Mouse (Mus musculus): ENCODE measurements around the gene Pgs1. TPM values are rescaled to one million over a fixed set of nuclear protein-coding genes. Genes with fewer than 3 reads are reported as not detected.

The Pgs1 gene
- polyA plus RNA-seq, 1 experiment from 2014 or later: 37.5 TPM

- H3K27ac ChIP-seq (ENCODE audit: low read length): no peak overlapping the region
- H3K4me2 ChIP-seq (replicated peaks; ENCODE audit: low read depth, low read length): no peak overlapping the region
- WGBS: 98% methylated on average over 2 of the region's 2 CpGs
- H3K27me3 ChIP-seq (ENCODE audit: insufficient read depth, low read length): no peaks in the 10 kb centered on the region
- H3K4me3 ChIP-seq (ENCODE audit: low read length): no peak overlapping the region
- peaks cover 37% of the 10 kb centered on the region for H3K4me1 ChIP-seq (ENCODE audit: insufficient read depth, low read length)
- no peak for ATAC-seq (ENCODE audit: low FRiP score, low TSS enrichment)
- no peaks in the 10 kb centered on the region for H3K9me3 ChIP-seq (ENCODE audit: low read length)
- no peak overlapping the region for H3K9ac ChIP-seq (replicated peaks; ENCODE audit: low read length)
- H3K36me3 ChIP-seq (ENCODE audit: insufficient read depth, low read length): peaks cover 20% of the 10 kb centered on the region
Observed at GRCm38 (mm10) chr11:117997085-117997484, 11.0 kb downstream of the Pgs1 start.

GRCm38 (mm10) chr11:117998356-117998755 is 12.3 kb downstream of the Pgs1 start:
- peaks cover 31% of the 10 kb centered on the region for H3K36me3 ChIP-seq (ENCODE audit: insufficient read depth, low read length)
- no peak overlapping the region for H3K27ac ChIP-seq (ENCODE audit: low read length)
- no peaks in the 10 kb centered on the region for H3K9me3 ChIP-seq (ENCODE audit: low read length)
- WGBS: 91% methylated on average over 4 of the region's 4 CpGs
- peaks cover 36% of the 10 kb centered on the region for H3K4me1 ChIP-seq (ENCODE audit: insufficient read depth, low read length)
- ATAC-seq (ENCODE audit: low FRiP score, low TSS enrichment): peak; percentile 29; the same call in 1 of the 2 replicates
- no peak overlapping the region for H3K9ac ChIP-seq (replicated peaks; ENCODE audit: low read length)
- no peaks in the 10 kb centered on the region for H3K27me3 ChIP-seq (ENCODE audit: insufficient read depth, low read length)
- H3K4me3 ChIP-seq (ENCODE audit: low read length): no peak overlapping the region
- no peak overlapping the region for H3K4me2 ChIP-seq (replicated peaks; ENCODE audit: low read depth, low read length)

GRCm38 (mm10) chr11:117999260-117999934 is 13.3 kb downstream of the Pgs1 start:
- 80% methylated on average over 6 of the region's 6 CpGs for WGBS
- no peak overlapping the region for H3K27ac ChIP-seq (ENCODE audit: low read length)
- H3K36me3 ChIP-seq (ENCODE audit: insufficient read depth, low read length): peaks cover 33% of the 10 kb centered on the region

GRCm38 (mm10) chr11:118000083-118000482 is 14.0 kb downstream of the Pgs1 start:
- Histone ChIP-seq H3K27me3 (ENCODE audit: insufficient read depth, low read length) (no peaks in the 10 kb centered on the region), H3K4me1 (ENCODE audit: insufficient read depth, low read length) (peaks cover 38% of the 10 kb centered on the region), H3K27ac (ENCODE audit: low read length) (no peak overlapping the region), H3K36me3 (ENCODE audit: insufficient read depth, low read length) (peaks cover 37% of the 10 kb centered on the region), H3K9me3 (ENCODE audit: low read length) (no peaks in the 10 kb centered on the region), H3K9ac (replicated peaks; ENCODE audit: low read length) (no peak overlapping the region), H3K4me3 (ENCODE audit: low read length) (no peak overlapping the region), H3K4me2 (replicated peaks; ENCODE audit: low read depth, low read length) (no peak overlapping the region)
- no peak for ATAC-seq (ENCODE audit: low FRiP score, low TSS enrichment)
- 61% methylated on average over 1 of the region's 1 CpGs for WGBS

More at GRCm38 (mm10) chr11:117999260-117999934, 13.3 kb downstream of the Pgs1 start:
- Histone ChIP-seq H3K9ac (replicated peaks; ENCODE audit: low read length) (no peak overlapping the region), H3K4me3 (ENCODE audit: low read length) (no peak overlapping the region), H3K4me1 (ENCODE audit: insufficient read depth, low read length) (peaks cover 38% of the 10 kb centered on the region), H3K9me3 (ENCODE audit: low read length) (no peaks in the 10 kb centered on the region), H3K27me3 (ENCODE audit: insufficient read depth, low read length) (no peaks in the 10 kb centered on the region), H3K4me2 (replicated peaks; ENCODE audit: low read depth, low read length) (no peak overlapping the region)
- no peak for ATAC-seq (ENCODE audit: low FRiP score, low TSS enrichment)

GRCm38 (mm10) chr11:118000565-118001215 is 14.6 kb downstream of the Pgs1 start:
- no peak overlapping the region for H3K9ac ChIP-seq (replicated peaks; ENCODE audit: low read length)
- ATAC-seq (ENCODE audit: low FRiP score, low TSS enrichment): no peak
- H3K4me3 ChIP-seq (ENCODE audit: low read length): no peak overlapping the region
- H3K36me3 ChIP-seq (ENCODE audit: insufficient read depth, low read length): peaks cover 43% of the 10 kb centered on the region
- H3K27ac ChIP-seq (ENCODE audit: low read length): no peak overlapping the region
- H3K4me1 ChIP-seq (ENCODE audit: insufficient read depth, low read length): peaks cover 34% of the 10 kb centered on the region
- no peak overlapping the region for H3K4me2 ChIP-seq (replicated peaks; ENCODE audit: low read depth, low read length)
- 93% methylated on average over 7 of the region's 7 CpGs for WGBS
- H3K27me3 ChIP-seq (ENCODE audit: insufficient read depth, low read length): no peaks in the 10 kb centered on the region
- H3K9me3 ChIP-seq (ENCODE audit: low read length): no peaks in the 10 kb centered on the region

- H3K27ac ChIP-seq (ENCODE audit: low read length): peak overlapping the region; percentile 78
- no peak overlapping the region for H3K4me3 ChIP-seq (ENCODE audit: low read length)
- peaks cover 39% of the 10 kb centered on the region for H3K4me1 ChIP-seq (ENCODE audit: insufficient read depth, low read length)
- H3K27me3 ChIP-seq (ENCODE audit: insufficient read depth, low read length): no peaks in the 10 kb centered on the region
- peaks cover 52% of the 10 kb centered on the region for H3K36me3 ChIP-seq (ENCODE audit: insufficient read depth, low read length)
- WGBS: 84% methylated on average over 14 of the region's 14 CpGs
- no peak overlapping the region; the same call in 1 of the 2 replicates for H3K9ac ChIP-seq (replicated peaks; ENCODE audit: low read length)
- no peak for ATAC-seq (ENCODE audit: low FRiP score, low TSS enrichment)
- no peak overlapping the region for H3K4me2 ChIP-seq (replicated peaks; ENCODE audit: low read depth, low read length)
- no peaks in the 10 kb centered on the region for H3K9me3 ChIP-seq (ENCODE audit: low read length)
Observed at GRCm38 (mm10) chr11:118003176-118003575, 17.1 kb downstream of the Pgs1 start.

- no peaks in the 10 kb centered on the region for H3K27me3 ChIP-seq (ENCODE audit: insufficient read depth, low read length)
- 38% methylated on average over 5 of the region's 5 CpGs for WGBS
- ATAC-seq (ENCODE audit: low FRiP score, low TSS enrichment): peak; percentile 72
- no peak overlapping the region for H3K4me3 ChIP-seq (ENCODE audit: low read length)
- H3K4me2 ChIP-seq (replicated peaks; ENCODE audit: low read depth, low read length): no peak overlapping the region
- peaks cover 52% of the 10 kb centered on the region for H3K36me3 ChIP-seq (ENCODE audit: insufficient read depth, low read length)
- H3K4me1 ChIP-seq (ENCODE audit: insufficient read depth, low read length): peaks cover 40% of the 10 kb centered on the region
- H3K27ac ChIP-seq (ENCODE audit: low read length): peak overlapping the region; percentile 78
- no peak overlapping the region for H3K9ac ChIP-seq (replicated peaks; ENCODE audit: low read length)
- no peaks in the 10 kb centered on the region for H3K9me3 ChIP-seq (ENCODE audit: low read length)
Observed at GRCm38 (mm10) chr11:118003718-118004117, 17.6 kb downstream of the Pgs1 start.

GRCm38 (mm10) chr11:118004217-118004616 is 18.1 kb downstream of the Pgs1 start:
- Histone ChIP-seq H3K36me3 (ENCODE audit: insufficient read depth, low read length) (peaks cover 52% of the 10 kb centered on the region), H3K4me1 (ENCODE audit: insufficient read depth, low read length) (peaks cover 45% of the 10 kb centered on the region), H3K4me3 (ENCODE audit: low read length) (no peak overlapping the region), H3K4me2 (replicated peaks; ENCODE audit: low read depth, low read length) (no peak overlapping the region), H3K27ac (ENCODE audit: low read length) (peak overlapping the region; percentile 78), H3K9ac (replicated peaks; ENCODE audit: low read length) (no peak overlapping the region), H3K9me3 (ENCODE audit: low read length) (no peaks in the 10 kb centered on the region), H3K27me3 (ENCODE audit: insufficient read depth, low read length) (no peaks in the 10 kb centered on the region)
- WGBS: 36% methylated on average over 5 of the region's 5 CpGs
- ATAC-seq (ENCODE audit: low FRiP score, low TSS enrichment): peak; percentile 85

GRCm38 (mm10) chr11:118007460-118008143 is 21.5 kb downstream of the Pgs1 start:
- H3K27me3 ChIP-seq (ENCODE audit: insufficient read depth, low read length): no peaks in the 10 kb centered on the region
- no peak overlapping the region for H3K27ac ChIP-seq (ENCODE audit: low read length)
- peaks cover 70% of the 10 kb centered on the region for H3K4me1 ChIP-seq (ENCODE audit: insufficient read depth, low read length)
- no peak overlapping the region for H3K4me3 ChIP-seq (ENCODE audit: low read length)
- H3K9me3 ChIP-seq (ENCODE audit: low read length): no peaks in the 10 kb centered on the region
- H3K9ac ChIP-seq (replicated peaks; ENCODE audit: low read length): no peak overlapping the region
- 62% methylated on average over 8 of the region's 8 CpGs for WGBS
- peaks cover 28% of the 10 kb centered on the region for H3K36me3 ChIP-seq (ENCODE audit: insufficient read depth, low read length)
- H3K4me2 ChIP-seq (replicated peaks; ENCODE audit: low read depth, low read length): no peak overlapping the region
- ATAC-seq (ENCODE audit: low FRiP score, low TSS enrichment): no peak
